Mouse (Mus musculus) liver, postnatal 0 days (tissue): ENCODE results near the gene Suclg2. TPM values are rescaled to one million over a fixed set of nuclear protein-coding genes. Genes with fewer than 3 reads are reported as not detected.
A peak's percentile ranks its signal among the peaks of the same experiment; 100 is the strongest.

Source experiments
- ATAC-seq: fragments of 200-750 bp; cut with Nextera tagmentation; 2 replicates; pipeline ENCODE4 v1.8.0; 2017; ENCODE audit warnings: mild to moderate bottlenecking, moderate library complexity
- DNase-seq: peaks from one replicate; pipeline ENCODE4 v3.0.0-alpha.2; 2016
- H3K27ac ChIP-seq: fragments of 300-500 bp; sonication (generic); 2 replicates; pipeline ENCODE4 v1.5.1; 2014; ENCODE audit warnings: antibody characterized with exemption, moderate library complexity, mild to moderate bottlenecking, low read depth
- H3K27me3 ChIP-seq: fragments of 300-500 bp; sonication (generic); 2 replicates; pipeline ENCODE4 v1.6.1; 2014; ENCODE audit warnings: low read length, control low read depth, mixed read lengths; ENCODE audit not compliant: insufficient read depth
- H3K36me3 ChIP-seq: fragments of 300-500 bp; sonication (generic); replicated peaks from 2 replicates; pipeline ENCODE4 v1.6.1; 2014; ENCODE audit warnings: mild to moderate bottlenecking, control low read depth, low read length, moderate library complexity, mixed read lengths; ENCODE audit not compliant: insufficient read depth
- H3K4me1 ChIP-seq: fragments of 300-500 bp; sonication (generic); 2 replicates; pipeline ENCODE4 v1.6.1; 2014; ENCODE audit warnings: antibody characterized with exemption, mild to moderate bottlenecking, control low read depth; ENCODE audit not compliant: insufficient read depth
- H3K4me2 ChIP-seq: fragments of 300-500 bp; sonication (generic); 2 replicates; pipeline ENCODE4 v1.6.1; 2014; ENCODE audit warnings: low read depth, mild to moderate bottlenecking, low read length, moderate library complexity, mixed read lengths
- H3K4me3 ChIP-seq: fragments of 300-500 bp; sonication (generic); 2 replicates; pipeline ENCODE4 v1.5.1; 2014; ENCODE audit warnings: low read depth, low read length
- H3K9ac ChIP-seq: fragments of 300-500 bp; sonication (generic); replicated peaks from 2 replicates; pipeline ENCODE4 v1.6.1; 2014; ENCODE audit warnings: mild to moderate bottlenecking, moderate library complexity
- H3K9me3 ChIP-seq: fragments of 300-500 bp; sonication (generic); 2 replicates; pipeline ENCODE4 v1.6.1; 2016; ENCODE audit warnings: mild to moderate bottlenecking, control low read depth, low read length, mixed read lengths
- CTCF ChIP-seq: sonication (generic); IDR thresholded peaks from 2 replicates; pipeline ENCODE4 v1.5.1; 2016; ENCODE audit warnings: antibody characterized with exemption, low read depth
- EP300 ChIP-seq: IDR thresholded peaks from 2 replicates; pipeline ENCODE4 v1.6.1; 2016; ENCODE audit warnings: antibody characterized with exemption, low read depth, mild to moderate bottlenecking
- WGBS: fragments of 180-500 bp; shearing (Covaris S2); extraction: QIAGEN DNeasy Blood & Tissue Kit; methylation state at CpG from one replicate; pipeline ENCODE4 v1.1.7; 2014; ENCODE audit not compliant: insufficient replicate concordance; 5-methylcytosine and 5-hydroxymethylcytosine counted together
- polyA plus RNA-seq: library from polyadenylated mRNA; unstranded; fragments of >200 nt; fragmentation: Nextera tagmentation; extraction: Ambion mirVana; gene quantifications from 2 replicates; pipeline ENCODE4 v1.2.1, GENCODE M21; 2015

The Suclg2 gene
- polyA plus RNA-seq, 1 experiment from 2014 or later, result 73.1 TPM

DNA sequence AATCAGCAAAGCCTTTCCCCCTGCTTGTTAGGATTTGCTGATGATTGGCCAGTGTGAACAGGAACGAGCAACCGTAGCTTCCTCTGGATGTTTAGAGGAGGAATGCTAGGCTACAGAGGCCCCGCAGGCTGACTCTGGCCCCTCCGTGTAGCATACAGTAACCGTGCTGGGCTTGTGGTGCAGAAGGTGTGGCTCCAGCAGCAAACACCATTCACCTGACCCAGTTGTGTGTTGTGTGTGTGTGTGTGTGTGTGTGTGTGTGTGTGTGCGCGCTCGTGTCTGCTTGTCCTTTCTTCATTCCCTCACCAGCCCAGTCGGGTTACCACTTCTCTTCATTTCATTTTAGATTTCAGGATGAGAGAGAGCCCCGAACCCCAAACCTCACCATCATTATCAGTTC, 203.9 kb downstream of the Suclg2 start:
- Histone ChIP-seq H3K9ac (no peak overlapping the region), H3K27me3 (no peaks in the 10 kb centered on the region), H3K27ac (no peak overlapping the region), H3K4me1 (no peaks in the 10 kb centered on the region), H3K4me2 (no peak overlapping the region), H3K9me3 (no peaks in the 10 kb centered on the region), H3K36me3 (peaks cover 5% of the 10 kb centered on the region; the same call in 1 of the 2 replicates), H3K4me3 (no peak overlapping the region)
- TF ChIP-seq CTCF (no peak), EP300 (no peak)
- no peak for ATAC-seq
- WGBS, result 80% methylated on average over 10 of the region's 10 CpGs
- DNase-seq, result no peak

DNA sequence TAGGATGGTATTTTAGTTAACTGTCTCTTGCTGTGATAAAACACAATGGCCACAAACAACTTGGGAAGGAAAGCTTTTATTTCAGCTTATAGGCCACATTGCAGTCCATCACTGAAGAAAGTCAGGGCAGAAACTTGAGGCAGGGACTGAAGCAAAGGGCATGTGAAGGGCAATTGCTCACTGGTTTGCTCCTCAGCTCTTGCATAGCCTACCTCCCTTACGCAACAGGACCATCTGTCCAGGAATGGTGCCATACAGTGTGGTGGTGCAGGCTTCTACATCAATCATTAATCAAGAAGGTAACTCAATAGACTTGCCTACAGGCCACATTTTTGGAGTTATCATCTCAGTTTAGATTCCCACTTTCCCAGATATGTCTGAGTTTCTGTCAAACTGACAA, 206.9 kb downstream of the Suclg2 start:
- Histone ChIP-seq H3K9me3 (no peaks in the 10 kb centered on the region), H3K4me2 (no peak overlapping the region), H3K36me3 (peaks cover 5% of the 10 kb centered on the region; the same call in 1 of the 2 replicates), H3K4me1 (no peaks in the 10 kb centered on the region), H3K27ac (no peak overlapping the region), H3K27me3 (no peaks in the 10 kb centered on the region), H3K4me3 (no peak overlapping the region), H3K9ac (no peak overlapping the region)
- 77% methylated on average over 1 of the region's 1 CpGs for WGBS
- TF ChIP-seq CTCF (no peak), EP300 (no peak)
- peak; percentile 20 for DNase-seq
- ATAC-seq, result peak; percentile 72; the same call in 1 of the 2 replicates

DNA sequence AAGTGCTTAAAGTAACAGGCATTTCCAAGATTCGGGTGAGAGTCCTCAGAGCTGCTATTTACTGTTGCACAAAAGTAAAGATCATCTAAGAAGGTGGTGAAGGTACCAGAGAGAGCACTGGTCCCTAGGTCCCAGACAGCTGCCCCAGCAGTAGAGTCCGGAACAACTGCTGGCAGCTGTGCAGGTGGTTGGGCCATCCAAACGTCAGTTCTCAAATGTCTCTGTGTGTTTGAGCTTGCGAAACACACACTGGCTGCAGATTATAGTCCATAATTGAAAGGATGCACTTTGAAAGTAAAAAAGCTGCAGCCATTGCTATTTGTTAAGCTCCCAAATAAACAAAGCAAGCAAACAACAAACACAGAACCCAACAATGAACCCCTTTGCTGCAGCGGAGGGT, 217.8 kb downstream of the Suclg2 start:
- TF ChIP-seq CTCF (no peak), EP300 (no peak)
- peak; percentile 47; the same call in 1 of the 2 replicates for ATAC-seq
- WGBS, result 59% methylated on average over 5 of the region's 5 CpGs
- peaks cover 5% of the 10 kb centered on the region for H3K36me3 ChIP-seq
- H3K27me3 ChIP-seq, result no peaks in the 10 kb centered on the region
- H3K27ac ChIP-seq, result no peak overlapping the region
- no peaks in the 10 kb centered on the region for H3K9me3 ChIP-seq
- peak; percentile 20 for DNase-seq
- no peak overlapping the region for H3K4me2 ChIP-seq
- H3K4me3 ChIP-seq, result no peak overlapping the region
- H3K4me1 ChIP-seq, result no peaks in the 10 kb centered on the region
- H3K9ac ChIP-seq, result no peak overlapping the region

DNA sequence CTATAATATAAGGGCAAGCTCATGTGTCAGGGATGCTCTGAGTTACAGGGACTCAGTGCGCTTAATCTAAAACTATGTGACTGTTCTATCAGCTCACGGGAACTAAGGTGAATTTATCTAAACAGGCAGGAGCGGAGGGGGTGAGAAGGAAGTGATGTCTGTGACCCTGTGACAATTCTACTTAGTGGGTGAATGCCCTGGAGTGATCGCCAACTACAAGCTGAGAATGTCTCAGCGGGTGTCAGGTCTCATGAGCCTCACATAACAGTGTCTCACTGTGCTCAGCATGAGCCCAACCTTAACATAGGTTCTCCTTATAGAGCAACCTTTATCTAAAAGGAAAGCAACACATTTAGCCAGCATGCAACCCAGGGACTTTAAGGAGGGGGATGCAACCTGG, 219.0 kb downstream of the Suclg2 start:
- ATAC-seq, result no peak
- no peaks in the 10 kb centered on the region for H3K4me1 ChIP-seq
- DNase-seq, result no peak
- no peaks in the 10 kb centered on the region for H3K27me3 ChIP-seq
- TF ChIP-seq EP300, result no peak
- no peak for TF ChIP-seq CTCF
- peaks cover 9% of the 10 kb centered on the region for H3K36me3 ChIP-seq
- no peaks in the 10 kb centered on the region for H3K9me3 ChIP-seq
- no peak overlapping the region for H3K9ac ChIP-seq
- H3K4me2 ChIP-seq, result no peak overlapping the region
- H3K27ac ChIP-seq, result no peak overlapping the region
- no peak overlapping the region for H3K4me3 ChIP-seq
- WGBS, result 83% methylated on average over 5 of the region's 5 CpGs

DNA sequence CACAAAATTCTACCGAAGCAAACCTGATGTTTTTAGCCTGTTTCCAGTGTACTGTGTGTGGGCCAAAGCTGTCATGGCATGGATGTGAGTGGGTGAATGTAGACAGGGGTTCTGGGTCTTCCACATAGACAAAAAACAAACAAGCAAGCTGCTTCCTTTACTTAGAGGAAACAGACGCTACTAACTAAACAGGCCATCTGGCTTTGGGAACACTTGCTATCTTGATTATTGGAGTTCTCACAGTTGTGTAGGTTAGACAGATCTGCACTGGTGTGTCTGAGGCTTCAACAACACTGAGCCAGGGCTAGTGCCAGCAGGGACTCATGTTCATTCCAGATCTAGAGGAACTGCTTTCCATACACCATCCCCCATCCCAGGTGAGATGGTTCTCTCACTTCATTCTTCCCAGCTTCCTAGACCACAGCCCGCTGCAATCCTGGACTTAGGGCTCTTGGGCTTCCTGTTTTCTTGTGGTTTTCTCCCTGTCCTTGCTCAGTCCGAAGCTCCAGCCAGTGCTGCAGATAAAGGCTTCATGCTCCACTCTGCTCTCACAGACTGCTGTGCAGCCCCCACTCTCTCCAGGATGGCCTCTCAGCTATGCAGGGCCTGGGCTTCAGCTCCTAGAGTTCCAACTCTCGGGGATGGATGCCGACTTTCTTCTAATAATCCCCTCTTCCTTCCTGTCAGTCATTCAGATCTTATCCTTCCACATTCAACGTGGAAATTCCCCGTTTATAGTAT, 226.2 kb downstream of the Suclg2 start:
- Histone ChIP-seq H3K4me3 (no peak overlapping the region), H3K9me3 (no peaks in the 10 kb centered on the region), H3K9ac (no peak overlapping the region), H3K27me3 (no peaks in the 10 kb centered on the region), H3K27ac (no peak overlapping the region), H3K4me2 (no peak overlapping the region), H3K36me3 (peaks cover 20% of the 10 kb centered on the region), H3K4me1 (no peaks in the 10 kb centered on the region)
- ATAC-seq, result no peak
- WGBS, result 56% methylated on average over 8 of the region's 8 CpGs
- no peak for DNase-seq
- TF ChIP-seq CTCF, result no peak
- TF ChIP-seq EP300, result no peak

DNA sequence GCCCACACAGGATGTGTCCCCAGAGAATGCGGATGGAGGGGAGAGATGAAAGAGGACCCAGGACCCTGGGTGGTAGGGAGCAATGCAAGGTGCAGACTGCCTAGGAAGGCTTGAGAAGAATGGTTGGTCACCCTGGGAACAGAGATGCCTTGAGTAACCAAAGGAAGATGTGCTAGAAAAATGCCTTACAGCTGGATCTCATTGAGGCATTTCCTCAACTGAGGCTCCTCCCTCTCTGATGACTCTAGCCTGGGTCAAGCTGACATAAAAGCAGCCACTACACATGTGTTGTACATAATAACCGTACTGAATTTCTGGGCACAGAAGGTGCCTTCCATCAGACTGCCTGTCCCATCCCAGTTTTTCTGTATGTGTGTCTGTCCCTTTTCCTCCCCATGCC, 227.6 kb downstream of the Suclg2 start:
- DNase-seq (no peak), ATAC-seq (no peak)
- Histone ChIP-seq H3K4me3 (no peak overlapping the region), H3K9me3 (no peaks in the 10 kb centered on the region), H3K27ac (no peak overlapping the region), H3K4me1 (no peaks in the 10 kb centered on the region), H3K27me3 (no peaks in the 10 kb centered on the region), H3K9ac (no peak overlapping the region), H3K36me3 (peaks cover 16% of the 10 kb centered on the region), H3K4me2 (no peak overlapping the region)
- TF ChIP-seq EP300 (no peak), CTCF (no peak)
- 85% methylated on average over 2 of the region's 2 CpGs for WGBS
